Mouse (Mus musculus): ENCODE data around the gene Hist1h1t.
"Not testable (repeated sequence)": the region's sequence is repeated elsewhere in the genome, so short reads cannot be mapped to it uniquely, and the experiment has no call there.

Gene Hist1h1t

GRCm38 (mm10) chr13:23699767-23700166, 4.2 kb downstream of the Hist1h1t start:
- no peak for DNase-seq (ENCODE audit: low read depth)

GRCm38 (mm10) chr13:23700786-23701520, 5.3 kb downstream of the Hist1h1t start:
- peak; percentile 91 for DNase-seq (ENCODE audit: low read depth)

GRCm38 (mm10) chr13:23702220-23702619, 6.6 kb downstream of the Hist1h1t start:
- no peak for DNase-seq (ENCODE audit: low read depth)

GRCm38 (mm10) chr13:23702801-23703200, 7.2 kb downstream of the Hist1h1t start:
- DNase-seq (ENCODE audit: low read depth) = not testable (repeated sequence)

GRCm38 (mm10) chr13:23705751-23706356, 10.2 kb downstream of the Hist1h1t start:
- no peak for DNase-seq (ENCODE audit: low read depth)

- no peak for DNase-seq (ENCODE audit: low read depth)
Measured at GRCm38 (mm10) chr13:23706771-23707170, 11.2 kb downstream of the Hist1h1t start.

GRCm38 (mm10) chr13:23708041-23708440, 12.4 kb downstream of the Hist1h1t start:
- DNase-seq (ENCODE audit: low read depth) = no peak

GRCm38 (mm10) chr13:23708654-23709053, 13.0 kb downstream of the Hist1h1t start:
- no peak for DNase-seq (ENCODE audit: low read depth)

GRCm38 (mm10) chr13:23709714-23710373, 14.2 kb downstream of the Hist1h1t start:
- no peak for DNase-seq (ENCODE audit: low read depth)

- peak; percentile 83 for DNase-seq (ENCODE audit: low read depth)
Measured at GRCm38 (mm10) chr13:23710374-23711089, 14.9 kb downstream of the Hist1h1t start, which contains the start of gene Hfe. Hfe (minus strand) TSS chr13:23710854.

GRCm38 (mm10) chr13:23716261-23717042, 20.8 kb downstream of the Hist1h1t start:
- no peak for DNase-seq (ENCODE audit: low read depth)

- DNase-seq (ENCODE audit: low read depth) = no peak
Measured at GRCm38 (mm10) chr13:23717176-23717575, 21.6 kb downstream of the Hist1h1t start.

- not testable (repeated sequence) for DNase-seq (ENCODE audit: low read depth)
Measured at GRCm38 (mm10) chr13:23717593-23718245, 22.1 kb downstream of the Hist1h1t start.

- no peak for DNase-seq (ENCODE audit: low read depth)
Measured at GRCm38 (mm10) chr13:23724239-23724638, 28.6 kb downstream of the Hist1h1t start.

GRCm38 (mm10) chr13:23725213-23725612, 29.6 kb downstream of the Hist1h1t start:
- DNase-seq (ENCODE audit: low read depth) = no peak

- no peak for DNase-seq (ENCODE audit: low read depth)
Measured at GRCm38 (mm10) chr13:23728472-23729191, 33.0 kb downstream of the Hist1h1t start.

- DNase-seq (ENCODE audit: low read depth) = no peak
Measured at GRCm38 (mm10) chr13:23729192-23729525, 33.5 kb downstream of the Hist1h1t start.

- no peak for DNase-seq (ENCODE audit: low read depth)
Measured at GRCm38 (mm10) chr13:23729706-23730105, 34.1 kb downstream of the Hist1h1t start.

- DNase-seq (ENCODE audit: low read depth) = peak; percentile 0
Measured at GRCm38 (mm10) chr13:23730479-23730878, 34.9 kb downstream of the Hist1h1t start.

GRCm38 (mm10) chr13:23732156-23732804, 36.7 kb downstream of the Hist1h1t start:
- peak; percentile 74 for DNase-seq (ENCODE audit: low read depth)
